Comparison of ENCODE assay signal across 8 mouse cellular contexts in genomic region chr6:34475391-34475790, GRCm38 (mm10). TPM values are rescaled to one million over a fixed set of nuclear protein-coding genes. Genes with fewer than 3 reads are reported as not detected.
DNase-seq lines count a peak whose midpoint lies in the region; ATAC-seq lines count a peak whose summit lies in the region.

No protein-coding gene starts in this region.

- ATAC-seq in heart, embryonic 11.5 days (replicated peaks; ENCODE audit: insufficient number of reproducible peaks, low FRiP score, low TSS enrichment): no peak
- peak; percentile 5 for ATAC-seq in CD4-positive, CD25-positive, alpha-beta regulatory T cell, adult 4 months
- ATAC-seq in forebrain, embryonic 14.5 days: no peak
- ATAC-seq in liver, embryonic 15.5 days (ENCODE audit: insufficient read depth): no peak

- H3K4me3 ChIP-seq in heart, embryonic 11.5 days (ENCODE audit: low read depth, low read length): peak overlapping the region; percentile 78
- peak overlapping the region; percentile 47 for H3K4me3 ChIP-seq in forebrain, embryonic 14.5 days (ENCODE audit: low read depth, low read length)
- peak overlapping the region; percentile 64 for H3K4me3 ChIP-seq in liver, embryonic 15.5 days (replicated peaks)

- H3K27me3 ChIP-seq in heart, embryonic 11.5 days (ENCODE audit: control insufficient read depth, insufficient read depth, low read length): no peaks in the 10 kb centered on the region
- no peaks in the 10 kb centered on the region for H3K27me3 ChIP-seq in forebrain, embryonic 14.5 days (replicated peaks; ENCODE audit: control insufficient read depth, insufficient read depth, low read length)
- no peaks in the 10 kb centered on the region for H3K27me3 ChIP-seq in liver, embryonic 15.5 days

- peak overlapping the region; percentile 67; the same call in 1 of the 2 replicates for H3K27ac ChIP-seq in heart, embryonic 11.5 days (ENCODE audit: low read depth, low read length)
- no peak overlapping the region for H3K27ac ChIP-seq in forebrain, embryonic 14.5 days (ENCODE audit: low read depth, low read length)
- H3K27ac ChIP-seq in liver, embryonic 15.5 days (replicated peaks): peak overlapping the region; percentile 91

- H3K9me3 ChIP-seq in heart, embryonic 11.5 days (replicated peaks; ENCODE audit: control insufficient read depth, low read length): no peaks in the 10 kb centered on the region
- no peaks in the 10 kb centered on the region for H3K9me3 ChIP-seq in forebrain, embryonic 14.5 days (replicated peaks; ENCODE audit: control insufficient read depth, low read length)
- H3K9me3 ChIP-seq in liver, embryonic 15.5 days (replicated peaks): no peaks in the 10 kb centered on the region

- peak overlapping the region; percentile 66 for H3K4me2 ChIP-seq in heart, embryonic 11.5 days
- H3K4me2 ChIP-seq in forebrain, embryonic 14.5 days (ENCODE audit: low read length): peak overlapping the region; percentile 80
- H3K4me2 ChIP-seq in liver, embryonic 15.5 days: peak overlapping the region; percentile 65

- H3K4me1 ChIP-seq in heart, embryonic 11.5 days (ENCODE audit: control insufficient read depth, insufficient read depth, low read length): peaks cover 10% of the 10 kb centered on the region; the same call in 1 of the 2 replicates
- peaks cover 31% of the 10 kb centered on the region for H3K4me1 ChIP-seq in forebrain, embryonic 14.5 days (ENCODE audit: control insufficient read depth, insufficient read depth, low read length)
- H3K4me1 ChIP-seq in liver, embryonic 15.5 days (replicated peaks): peaks cover 83% of the 10 kb centered on the region

- H3K36me3 ChIP-seq in heart, embryonic 11.5 days (ENCODE audit: control insufficient read depth, insufficient read depth, low read length): no peaks in the 10 kb centered on the region
- H3K36me3 ChIP-seq in forebrain, embryonic 14.5 days (ENCODE audit: control insufficient read depth, insufficient read depth, low read length): no peaks in the 10 kb centered on the region
- no peaks in the 10 kb centered on the region for H3K36me3 ChIP-seq in liver, embryonic 15.5 days (replicated peaks)

- H3K9ac ChIP-seq in heart, embryonic 11.5 days (ENCODE audit: low read depth, low read length): peak overlapping the region; percentile 76
- H3K9ac ChIP-seq in forebrain, embryonic 14.5 days (ENCODE audit: low read length): peak overlapping the region; percentile 66
- H3K9ac ChIP-seq in liver, embryonic 15.5 days: peak overlapping the region; percentile 67

- 16% methylated on average over 6 of the region's 6 CpGs for WGBS in heart, embryonic 11.5 days (ENCODE audit: insufficient replicate concordance)
- 25% methylated on average over 6 of the region's 6 CpGs for WGBS in forebrain, embryonic 14.5 days
- WGBS in liver, embryonic 15.5 days (ENCODE audit: insufficient replicate concordance): 6% methylated on average over 6 of the region's 6 CpGs

- DNase-seq in heart, adult 8-10 months (ENCODE audit: low spot score): no peak
- DNase-seq in forebrain, embryonic 14.5 days (ENCODE audit: low spot score): no peak
- no peak for DNase-seq in layer of hippocampus, postnatal 14 days (ENCODE audit: low spot score in 2 of 2)
- no peak for DNase-seq in frontal cortex, postnatal 10 days (ENCODE audit: low spot score in 2 of 2)
- DNase-seq in left cerebral cortex, adult 9 months (ENCODE audit: low spot score in 2 of 2): no peak

RNA-seq across cellular contexts. Expression of gene Bpgm, which starts 0.6 kb away (rescaled TPM):
- polyA plus RNA-seq in heart, embryonic 11.5 days (2014; fragmentation: Nextera tagmentation; extraction: Ambion mirVana): 57.6 and 58.8 TPM in 2 replicates
- 10 to 100 TPM; 27.1 to 53.5 (median 32.2) TPM for total RNA-seq in heart, adult 8-10 months (2022)
- polyA plus RNA-seq in CD4-positive, CD25-positive, alpha-beta regulatory T cell, adult 4 months (2017; shearing (Covaris generic)): 10 to 100 TPM; 21.5 to 31.7 TPM
- 66.1 and 84.3 TPM in 2 replicates for polyA plus RNA-seq in forebrain, embryonic 14.5 days (2014; fragmentation: Nextera tagmentation; extraction: Ambion mirVana)
- polyA plus RNA-seq in liver, embryonic 15.5 days (2015; fragmentation: Nextera tagmentation; extraction: Ambion mirVana): 194 and 219 TPM in 2 replicates
- 10 to 100 TPM; 70.2 to 75.5 TPM for total RNA-seq in layer of hippocampus, postnatal 14 days (2021)
